Mouse (Mus musculus): Measurements from ENCODE around the gene Axl.
"Not testable (repeated sequence)": the region's sequence is repeated elsewhere in the genome, so short reads cannot be mapped to it uniquely, and the experiment has no call there.

Axl gene

GRCm38 (mm10) chr7:25793679-25794078 lies 5.2 kb upstream of the Axl start:
- peak; percentile 46 to 58 for DNase-seq

- not testable (repeated sequence) for DNase-seq
Observed at GRCm38 (mm10) chr7:25792966-25793365, 4.5 kb upstream of the Axl start.

GRCm38 (mm10) chr7:25790615-25791014 lies 2.1 kb upstream of the Axl start:
- DNase-seq: no peak

- no peak for DNase-seq
Observed at GRCm38 (mm10) chr7:25789129-25789440, 580 bp upstream of the Axl start.

- no peak for DNase-seq
Observed at GRCm38 (mm10) chr7:25787456-25788219, 867 bp downstream of the Axl start.

GRCm38 (mm10) chr7:25786974-25787373 lies 1.5 kb downstream of the Axl start:
- no peak for DNase-seq

GRCm38 (mm10) chr7:25785752-25786151 lies 2.8 kb downstream of the Axl start:
- DNase-seq: no peak

GRCm38 (mm10) chr7:25784808-25785207 lies 3.7 kb downstream of the Axl start:
- no peak for DNase-seq

GRCm38 (mm10) chr7:25783746-25784145 lies 4.8 kb downstream of the Axl start:
- DNase-seq: no peak

GRCm38 (mm10) chr7:25782744-25783143 lies 5.8 kb downstream of the Axl start:
- no peak for DNase-seq

GRCm38 (mm10) chr7:25781937-25782610 lies 6.4 kb downstream of the Axl start:
- DNase-seq: no peak

- DNase-seq: peak; percentile 15 to 61
Observed at GRCm38 (mm10) chr7:25781321-25781936, 7.1 kb downstream of the Axl start.

GRCm38 (mm10) chr7:25780753-25781152 lies 7.8 kb downstream of the Axl start:
- DNase-seq: no peak

GRCm38 (mm10) chr7:25780021-25780420 lies 8.5 kb downstream of the Axl start:
- no peak for DNase-seq

GRCm38 (mm10) chr7:25768229-25768628 lies 20.3 kb downstream of the Axl start:
- no peak for DNase-seq

GRCm38 (mm10) chr7:25766108-25766507 lies 22.4 kb downstream of the Axl start:
- no peak for DNase-seq

GRCm38 (mm10) chr7:25764221-25764620 lies 24.3 kb downstream of the Axl start:
- DNase-seq: peak; percentile 43 to 66

GRCm38 (mm10) chr7:25763678-25764077 lies 24.8 kb downstream of the Axl start:
- peak; percentile 59 to 67 for DNase-seq

- peak; percentile 9 to 57 for DNase-seq
Observed at GRCm38 (mm10) chr7:25761354-25761753, 27.2 kb downstream of the Axl start.

GRCm38 (mm10) chr7:25756011-25756410 lies 32.5 kb downstream of the Axl start:
- DNase-seq: peak; percentile 96 to 97

GRCm38 (mm10) chr7:25755468-25755833 lies 33.1 kb downstream of the Axl start:
- peak; percentile 53 to 78 for DNase-seq

GRCm38 (mm10) chr7:25754738-25755467 lies 33.6 kb downstream of the Axl start, which contains the start of gene Hnrnpul1:
TSS of gene Hnrnpul1 (minus strand) at chr7:25754757.
- peak; percentile 99 for DNase-seq

- DNase-seq: no peak
Observed at GRCm38 (mm10) chr7:25754439-25754737, 34.1 kb downstream of the Axl start.
